Mouse (Mus musculus) CD4-positive, CD25-positive, alpha-beta regulatory T cell, adult 4 months (primary cell): ENCODE data around the gene Ror1. TPM values are rescaled to one million over a fixed set of nuclear protein-coding genes. Genes with fewer than 3 reads are reported as not detected.

ENCODE experiments used
- ATAC-seq: one replicate; pipeline ENCODE4 v1.8.0; 2017
- polyA plus RNA-seq, 2 experiments: library from polyadenylated mRNA; unstranded; fragments of 100-300 nt; shearing (Covaris generic); gene quantifications; one replicate each; pipeline ENCODE4 v1.2.1; 2017

Gene Ror1
- polyA plus RNA-seq, 2 experiments from 2014 or later = not detected

DNA sequence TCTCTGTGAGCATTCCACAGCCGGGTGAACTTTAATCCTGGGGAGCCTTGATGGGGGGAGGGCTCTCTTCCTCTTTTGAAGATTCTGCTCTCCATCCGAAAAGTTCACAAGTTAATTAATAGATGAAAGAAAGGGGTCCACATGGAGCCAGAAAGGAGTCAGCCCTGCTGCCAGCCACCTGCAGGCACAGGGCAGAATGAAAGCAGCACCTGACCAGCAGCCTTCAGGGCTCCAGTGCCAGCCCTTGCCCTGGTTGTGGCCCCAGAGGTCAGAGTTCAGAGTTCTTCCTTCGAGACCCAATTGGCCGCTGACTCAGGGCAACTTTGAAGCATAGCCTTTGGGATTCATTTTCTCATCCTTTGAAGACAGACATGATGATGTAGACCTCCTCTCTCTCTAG lies 23.1 kb downstream of the Ror1 start:
- no peak for ATAC-seq

DNA sequence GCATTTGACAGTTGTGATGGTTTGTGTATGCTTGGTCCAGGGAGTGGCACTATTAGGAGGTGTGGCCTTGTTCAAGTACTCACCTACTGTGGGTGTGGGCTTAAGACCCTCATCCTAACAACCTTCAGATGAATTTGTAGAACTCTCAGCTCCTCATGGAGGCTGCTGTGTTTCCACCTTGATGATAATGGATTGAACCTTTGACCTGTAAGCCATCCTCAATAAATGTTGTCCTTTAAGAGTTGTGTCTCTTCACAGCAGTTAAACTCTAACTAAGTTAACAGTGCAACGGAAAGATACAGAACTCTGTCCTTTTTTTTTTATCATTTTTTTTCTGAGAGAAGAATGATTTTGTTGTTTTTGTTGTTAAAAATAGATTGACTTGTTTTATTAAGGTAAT lies 23.8 kb downstream of the Ror1 start:
- no peak for ATAC-seq

DNA sequence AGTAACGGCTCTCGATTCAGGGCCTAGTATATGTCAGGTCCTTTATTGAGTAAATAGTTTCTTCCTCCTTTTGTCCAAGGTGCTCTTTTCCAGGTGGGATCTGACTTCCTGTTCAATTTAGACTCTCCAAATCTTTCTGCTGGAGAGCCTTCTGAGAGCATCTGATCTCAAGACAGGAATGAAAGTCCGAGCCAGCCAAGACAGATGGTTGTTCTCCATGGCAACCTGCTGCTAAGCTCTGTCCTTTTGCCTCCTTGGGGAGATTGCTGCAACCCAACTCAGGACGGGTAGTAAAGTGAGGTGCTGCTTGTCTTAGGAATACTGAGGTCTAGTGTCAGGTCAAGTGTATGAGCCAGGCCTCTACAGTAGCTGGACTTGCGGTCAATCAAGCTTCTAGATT lies 25.0 kb downstream of the Ror1 start:
- no peak for ATAC-seq

DNA sequence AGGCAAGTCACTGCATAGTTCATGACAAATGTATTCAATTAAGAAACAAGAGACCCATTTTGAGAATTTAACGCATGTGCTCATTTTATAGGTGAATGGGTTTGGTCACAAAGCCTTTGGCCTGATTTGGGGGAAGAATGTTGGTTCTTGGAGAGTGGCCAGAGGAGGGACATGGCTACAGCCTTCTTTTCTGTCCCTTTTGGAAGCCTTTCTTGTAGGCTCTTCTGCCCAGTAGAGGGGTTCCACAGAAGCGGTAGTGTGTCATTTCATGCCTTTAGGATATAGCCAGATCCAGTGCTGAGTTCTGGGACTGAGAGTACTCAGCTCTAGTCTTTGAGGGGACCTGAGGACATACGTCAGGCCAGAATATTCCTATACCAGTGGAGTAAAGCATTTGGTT lies 26.8 kb downstream of the Ror1 start:
- ATAC-seq = no peak

DNA sequence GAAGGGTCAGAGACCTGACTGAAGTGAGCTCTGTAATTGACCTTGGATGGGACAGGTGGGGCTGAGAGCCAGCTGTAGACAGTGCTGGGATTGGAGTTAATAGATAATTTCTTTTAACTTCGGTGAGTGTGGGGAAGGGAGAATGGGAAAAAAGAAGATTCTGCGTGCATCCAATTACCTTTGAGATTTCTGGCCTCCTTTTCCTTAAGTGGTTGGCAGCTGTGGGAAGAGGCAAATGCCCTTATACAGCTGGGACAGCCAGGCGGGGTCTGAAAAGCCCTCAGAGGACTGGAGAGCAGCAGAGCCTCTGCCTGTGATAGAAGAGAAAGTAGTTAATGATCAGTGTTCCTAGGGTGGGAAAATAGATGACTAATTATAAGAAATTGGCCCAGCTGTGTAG lies 27.9 kb downstream of the Ror1 start:
- no peak for ATAC-seq

DNA sequence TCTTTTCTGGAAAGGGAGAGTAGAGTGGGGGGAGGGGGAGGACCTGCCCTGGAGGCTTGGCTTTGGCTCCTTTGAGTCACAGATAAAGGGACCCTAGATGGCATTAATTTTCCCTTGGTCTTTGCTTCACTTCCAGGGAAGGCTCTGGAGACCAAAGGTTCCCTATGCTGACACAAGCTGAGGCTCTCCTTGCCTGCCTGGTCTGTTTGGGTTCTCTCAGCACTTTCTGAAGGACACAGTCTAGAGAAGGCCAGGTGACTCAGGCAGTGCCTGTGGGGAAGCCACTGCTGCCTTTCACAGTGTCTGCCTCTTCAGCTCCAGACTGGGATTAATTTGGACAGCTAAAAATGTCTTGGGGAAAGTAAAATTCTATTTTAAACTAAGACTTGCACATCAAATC lies 28.5 kb downstream of the Ror1 start:
- ATAC-seq = no peak

DNA sequence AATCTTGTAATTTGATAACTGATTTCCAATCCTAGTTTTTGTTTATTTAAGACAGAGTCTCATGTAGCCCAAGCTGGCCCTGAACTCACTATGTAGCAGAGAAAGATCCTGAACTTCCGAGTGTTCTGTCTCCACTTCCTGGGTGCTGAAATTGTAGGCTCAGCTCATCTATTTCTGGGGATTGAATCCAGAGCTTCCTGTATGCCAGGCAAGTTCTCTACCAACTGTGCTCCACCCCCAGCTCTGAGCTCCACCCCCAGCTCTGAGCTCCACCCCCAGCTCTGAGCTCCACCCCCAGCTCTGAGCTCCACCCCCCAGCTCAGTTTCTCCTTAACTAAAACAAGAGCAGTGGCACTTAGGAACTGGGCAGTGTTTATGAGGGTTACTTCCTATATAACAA lies 29.3 kb downstream of the Ror1 start:
- no peak for ATAC-seq

DNA sequence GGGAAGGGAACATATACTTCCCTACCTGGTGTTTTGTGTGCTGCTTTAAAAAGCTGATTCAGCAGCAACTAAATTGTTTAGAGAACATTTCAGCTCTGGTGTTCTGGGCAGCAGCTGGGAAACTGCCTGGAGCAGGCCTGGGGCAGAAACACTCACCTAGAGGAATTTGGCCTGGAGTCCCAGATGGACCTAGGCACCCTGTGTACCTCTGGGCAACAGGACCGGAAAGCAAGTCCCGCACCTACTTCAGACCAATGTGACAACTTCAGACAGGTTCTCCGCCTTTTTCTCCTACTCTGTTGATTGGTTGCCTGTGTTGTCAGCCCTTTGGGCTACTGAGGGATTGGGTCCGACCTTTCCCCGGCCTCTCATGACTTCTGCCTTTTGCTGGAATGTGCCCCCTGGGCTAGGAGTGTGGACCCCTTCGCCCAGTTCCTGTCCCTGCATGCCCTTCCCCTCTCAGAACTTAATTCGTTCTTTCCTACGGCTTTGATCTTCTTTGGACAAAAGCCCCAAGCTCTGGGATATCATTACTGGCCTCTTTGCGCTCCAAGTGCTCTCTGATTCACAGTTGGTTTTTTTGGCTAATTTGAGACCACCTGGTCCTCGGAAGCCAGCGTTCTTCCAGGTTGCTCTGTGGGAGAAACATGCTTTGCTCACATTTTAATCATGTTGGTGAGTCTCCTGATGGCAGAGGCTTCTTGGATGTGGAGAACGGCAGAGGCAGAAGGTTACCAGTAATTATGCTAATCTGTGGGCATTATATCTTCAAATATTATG lies 31.1 kb downstream of the Ror1 start:
- no peak for ATAC-seq

DNA sequence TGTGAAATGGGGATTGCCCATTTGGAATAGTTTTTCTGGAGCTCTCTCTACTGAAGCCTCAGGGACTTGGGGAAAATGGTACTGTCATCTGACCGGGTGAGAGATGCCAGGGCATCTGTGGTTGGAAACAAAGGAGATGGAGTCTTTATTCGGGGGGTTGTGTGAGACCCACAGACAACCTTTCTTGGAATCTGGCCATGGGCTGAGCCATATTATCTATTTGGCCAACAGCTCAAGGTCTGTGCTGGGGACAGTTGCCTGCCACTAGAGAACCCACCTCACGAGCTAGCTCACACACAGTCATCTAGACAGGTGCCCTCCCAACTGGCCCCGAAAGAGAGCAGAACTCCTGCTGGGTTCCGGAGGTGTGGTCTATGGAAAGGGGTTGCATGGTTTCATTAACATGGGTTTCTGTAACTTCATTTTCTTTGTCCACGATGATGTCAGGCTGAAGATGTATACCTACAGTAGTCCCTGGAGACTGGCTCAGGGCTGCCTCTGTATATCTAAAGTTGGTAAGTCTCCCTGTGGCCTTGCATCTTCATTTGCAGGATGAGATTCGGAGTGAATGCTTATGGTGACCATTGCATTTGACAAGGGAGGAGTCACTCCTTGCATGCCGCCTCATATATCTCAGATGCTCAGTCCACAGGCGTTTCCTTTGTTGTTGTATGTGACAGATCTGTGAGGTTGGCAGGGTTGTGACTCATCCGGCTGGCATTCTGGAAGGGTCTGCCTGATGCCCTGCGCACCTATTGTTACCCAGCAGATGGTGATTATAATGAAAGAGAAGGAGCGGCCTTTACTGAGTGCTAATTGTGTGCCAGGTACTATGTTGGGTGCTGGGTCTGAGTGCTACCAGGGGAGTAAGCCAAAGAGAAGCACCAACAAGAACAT lies 32.7 kb downstream of the Ror1 start:
- ATAC-seq = no peak

DNA sequence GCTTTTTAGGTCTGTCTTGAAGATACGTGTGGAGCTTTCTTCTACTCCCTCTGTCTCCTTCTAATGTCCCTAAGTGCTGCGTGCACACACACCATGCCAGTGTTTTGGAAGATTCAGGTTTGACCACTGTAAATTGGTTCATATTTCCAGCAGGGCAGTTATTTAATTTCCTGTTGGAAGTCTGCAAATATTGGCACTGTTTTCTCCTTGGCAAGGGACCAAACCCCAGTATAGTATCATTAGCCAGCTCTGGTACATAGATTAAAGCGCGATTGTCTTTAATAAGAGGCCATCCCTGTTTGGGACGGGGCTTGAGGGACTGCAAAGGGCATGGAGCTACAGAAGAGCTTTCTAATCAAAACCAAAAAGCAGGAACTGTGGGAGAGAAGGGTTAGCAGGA lies 33.6 kb downstream of the Ror1 start:
- no peak for ATAC-seq

DNA sequence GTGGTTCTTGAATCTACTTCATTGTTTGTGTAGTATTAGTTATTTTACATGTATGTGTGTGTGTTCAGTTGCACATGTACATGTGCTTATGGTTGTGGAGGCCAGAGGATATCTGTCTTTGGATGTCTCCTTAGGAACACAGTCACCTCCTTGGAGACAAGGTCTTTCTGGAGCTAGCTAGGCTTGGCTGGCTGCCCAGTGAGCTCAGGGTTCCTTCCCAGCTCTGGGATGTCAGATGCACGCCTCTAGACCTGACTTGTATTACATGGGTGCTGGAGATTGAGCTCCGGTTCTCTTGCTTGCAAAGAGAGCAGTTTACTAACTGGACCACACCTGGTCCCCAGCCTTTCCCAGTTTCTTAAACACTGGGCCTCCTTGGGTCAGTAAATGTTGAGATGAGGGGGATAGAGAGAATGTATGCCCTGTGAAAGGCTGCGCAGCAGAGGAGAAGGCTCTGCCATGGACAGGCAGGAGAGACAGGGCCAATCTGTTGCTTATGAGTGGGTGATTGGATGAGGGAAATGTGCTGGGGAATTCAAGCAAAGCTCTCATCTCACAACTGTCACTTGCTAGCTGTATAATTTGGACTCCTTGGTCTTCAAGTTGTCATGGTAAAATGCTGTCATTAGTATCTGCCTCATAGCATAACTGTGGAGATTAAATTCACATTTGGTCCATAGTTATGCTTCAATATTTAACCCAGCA lies 35.3 kb downstream of the Ror1 start:
- no peak for ATAC-seq

DNA sequence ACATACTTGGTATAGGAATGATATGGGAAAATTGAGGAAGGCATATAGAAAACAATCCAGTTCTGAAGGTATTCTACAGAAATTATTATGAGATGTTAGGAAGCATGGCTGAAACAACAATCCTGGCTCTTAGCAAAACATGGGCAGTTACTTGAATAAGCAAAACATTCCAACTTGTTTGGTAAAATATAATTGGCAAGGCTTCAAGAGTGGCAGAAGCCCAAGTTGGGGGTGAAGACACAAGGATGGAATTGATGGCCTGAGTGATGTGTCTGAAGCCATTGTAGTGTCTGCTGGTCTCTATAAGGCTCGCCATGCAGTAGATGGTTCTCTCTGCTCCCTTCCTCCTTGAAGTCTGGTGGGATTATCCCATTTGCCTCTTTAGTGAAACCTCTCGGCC lies 35.9 kb downstream of the Ror1 start:
- no peak for ATAC-seq

DNA sequence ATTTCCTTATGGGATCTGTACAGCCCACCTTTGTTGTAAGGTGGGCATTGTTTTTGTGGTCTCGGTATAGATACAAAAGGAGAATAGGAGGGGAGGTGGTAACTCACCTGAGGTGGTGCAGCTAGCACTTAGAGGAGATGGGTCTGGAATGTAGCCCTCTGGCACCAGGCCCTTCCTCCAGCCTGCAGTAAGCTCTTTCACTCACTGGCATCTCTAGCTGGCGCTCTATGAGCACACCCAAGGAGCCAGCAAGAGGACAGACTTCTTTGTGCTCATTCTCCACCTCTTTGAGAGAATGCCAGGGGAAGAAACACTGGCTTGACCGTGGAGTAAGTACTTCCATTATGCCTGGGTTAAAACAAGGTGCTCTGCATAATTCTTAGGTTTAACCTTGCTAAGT lies 36.7 kb downstream of the Ror1 start:
- ATAC-seq = no peak

DNA sequence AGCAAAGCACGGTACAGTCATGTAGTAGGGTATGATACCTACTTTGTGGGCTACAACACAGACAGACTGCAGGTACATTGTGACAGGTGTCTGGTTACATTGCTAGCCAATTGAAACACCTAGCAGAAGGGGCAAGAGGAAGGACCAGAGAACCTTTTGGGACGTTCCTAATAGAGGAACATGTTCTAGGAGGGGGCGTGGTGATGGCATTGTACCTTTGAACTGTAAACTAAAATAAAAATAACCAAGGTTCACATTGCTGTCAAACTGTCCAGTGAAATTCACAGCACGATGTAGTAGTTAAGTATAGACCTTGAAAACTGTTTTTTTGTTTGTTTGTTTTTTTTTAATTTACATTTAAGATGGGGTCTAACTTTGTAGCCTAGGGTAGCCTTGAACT lies 40.5 kb downstream of the Ror1 start:
- no peak for ATAC-seq

DNA sequence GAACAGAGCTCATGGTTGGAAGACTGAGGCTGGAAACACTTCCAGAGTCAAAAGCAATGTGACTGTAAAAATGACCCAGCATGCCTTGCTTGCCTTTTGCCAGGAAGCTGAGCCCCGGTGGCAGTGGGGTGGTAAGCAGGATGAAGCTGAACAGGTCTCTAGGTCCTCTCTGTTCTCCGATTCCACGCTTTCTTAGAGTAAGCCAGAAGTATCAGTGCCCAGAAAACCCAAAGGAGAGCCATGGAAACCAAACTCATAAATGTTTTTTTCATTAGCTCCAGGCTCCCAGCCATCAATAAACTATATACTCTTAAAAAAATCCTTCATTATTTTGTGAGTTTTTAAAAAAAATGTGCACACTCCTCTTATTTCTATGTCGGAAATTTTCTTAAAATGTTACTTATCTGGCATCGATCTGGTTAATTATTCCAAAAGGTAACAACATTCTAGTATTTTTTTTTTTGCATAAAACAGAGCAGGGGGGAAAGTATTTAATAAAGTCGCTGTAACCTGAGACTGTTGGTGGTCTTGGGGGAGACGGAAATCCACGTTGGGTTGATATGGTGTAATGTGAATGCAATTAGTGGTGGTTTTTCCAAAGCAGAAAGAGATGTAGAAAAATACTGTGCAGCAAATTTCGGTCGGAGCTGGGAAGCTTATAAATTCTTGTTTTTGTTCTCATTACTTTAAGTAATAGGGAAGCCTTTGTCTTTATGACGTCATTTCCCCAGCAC lies 41.7 kb downstream of the Ror1 start:
- no peak for ATAC-seq

DNA sequence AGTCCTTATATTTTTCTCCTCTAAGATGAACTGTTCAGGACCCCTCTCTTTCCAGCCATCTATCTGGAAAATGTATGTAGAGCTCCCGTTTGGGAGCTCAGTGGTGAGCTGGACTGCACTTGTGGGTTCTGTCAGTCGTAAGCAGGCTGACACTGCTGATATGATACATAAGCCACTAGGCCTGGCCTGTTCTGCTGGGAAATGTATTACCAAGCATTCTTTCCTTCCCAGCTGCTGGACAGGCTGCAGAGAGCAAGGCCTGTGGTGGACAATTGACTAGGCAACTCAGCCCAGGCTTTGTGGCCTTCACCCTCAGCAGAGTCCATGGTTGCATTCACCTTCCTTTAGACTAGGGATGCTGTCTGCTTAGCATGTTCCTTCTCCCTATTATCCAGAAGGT lies 46.0 kb downstream of the Ror1 start:
- ATAC-seq = no peak

DNA sequence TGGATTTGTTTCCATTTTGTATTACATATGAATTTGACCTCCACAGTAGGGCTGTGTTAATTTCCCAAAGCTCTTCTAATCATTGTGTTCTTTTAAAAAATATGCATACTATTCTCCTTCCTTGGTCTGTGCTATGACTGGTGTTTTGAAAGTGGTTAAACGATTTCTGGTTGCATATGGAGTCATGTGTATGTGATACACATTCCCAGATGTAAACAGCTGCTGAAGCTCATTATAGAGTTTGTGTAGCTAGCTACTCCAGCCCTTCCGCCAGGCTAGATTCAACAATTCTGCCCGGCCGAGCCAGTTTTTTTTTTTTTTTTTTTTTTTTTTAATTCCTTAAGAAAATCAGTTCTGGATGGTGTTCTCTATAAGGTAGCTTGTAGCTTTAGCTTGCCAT lies 49.2 kb downstream of the Ror1 start:
- ATAC-seq = no peak

DNA sequence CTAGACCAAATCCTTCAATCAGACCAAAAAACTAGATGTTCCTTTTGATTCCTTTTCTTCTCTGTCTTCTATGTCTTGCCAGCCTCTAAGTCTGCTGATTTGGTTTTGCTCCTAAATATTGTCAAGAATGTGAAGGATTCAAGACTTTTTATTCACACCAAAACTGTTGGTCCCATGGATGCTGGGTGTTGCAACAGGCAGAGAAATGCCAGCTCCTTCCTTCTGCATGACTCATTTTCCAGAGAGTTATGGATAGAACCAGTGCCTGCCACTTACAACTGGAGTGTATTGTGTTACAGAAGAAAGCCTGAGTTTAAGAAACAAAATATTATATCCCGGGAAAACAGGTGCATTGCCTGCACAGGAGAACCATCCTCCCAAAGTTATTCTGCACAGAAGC lies 55.2 kb downstream of the Ror1 start:
- no peak for ATAC-seq

DNA sequence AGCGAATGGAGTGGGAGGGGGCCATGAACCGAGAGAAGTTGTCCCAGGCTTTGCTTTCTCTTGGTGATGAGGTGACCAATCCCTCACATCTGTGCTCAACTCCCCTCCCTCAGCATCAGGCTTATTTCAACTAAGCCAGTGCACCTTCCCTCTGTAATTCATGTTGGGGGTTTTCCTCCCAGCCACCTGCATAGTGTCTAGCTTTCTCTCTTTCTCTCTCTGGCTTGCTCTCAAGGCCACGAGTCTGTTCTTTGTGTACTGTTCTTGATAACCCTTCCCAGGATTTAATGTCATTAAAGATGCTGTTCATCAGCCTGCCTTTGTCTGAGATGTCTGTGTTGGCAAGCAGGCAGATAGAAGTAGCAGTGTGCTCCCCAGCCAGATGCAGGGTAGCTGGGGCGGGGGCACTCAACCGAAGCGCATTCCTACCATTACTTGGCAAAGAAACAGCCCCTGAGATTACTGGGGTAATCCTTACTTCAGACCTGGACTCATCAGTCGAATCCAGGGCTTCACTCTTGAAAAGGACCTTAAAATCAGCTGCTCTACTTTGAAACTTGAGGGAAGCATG lies 59.1 kb downstream of the Ror1 start:
- no peak for ATAC-seq

DNA sequence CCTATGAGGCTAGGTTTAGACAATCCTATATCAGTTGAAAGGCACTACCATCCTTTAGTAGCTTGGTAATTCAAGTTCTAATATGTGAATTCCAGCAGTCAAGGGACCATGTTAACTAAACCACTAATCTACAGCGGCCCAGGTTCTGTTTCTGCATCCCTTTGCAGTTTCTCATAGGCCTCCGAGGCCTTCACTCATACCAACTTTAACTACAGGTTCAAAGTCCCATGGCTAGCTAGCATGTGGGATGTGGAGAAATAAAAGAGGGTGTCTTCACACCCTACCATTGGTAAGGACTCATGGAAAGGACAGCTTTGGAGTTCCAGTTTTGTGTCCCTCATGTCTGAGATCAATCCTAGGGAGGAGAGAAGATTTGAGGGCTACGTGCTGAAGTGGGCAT lies 60.1 kb downstream of the Ror1 start:
- no peak for ATAC-seq

DNA sequence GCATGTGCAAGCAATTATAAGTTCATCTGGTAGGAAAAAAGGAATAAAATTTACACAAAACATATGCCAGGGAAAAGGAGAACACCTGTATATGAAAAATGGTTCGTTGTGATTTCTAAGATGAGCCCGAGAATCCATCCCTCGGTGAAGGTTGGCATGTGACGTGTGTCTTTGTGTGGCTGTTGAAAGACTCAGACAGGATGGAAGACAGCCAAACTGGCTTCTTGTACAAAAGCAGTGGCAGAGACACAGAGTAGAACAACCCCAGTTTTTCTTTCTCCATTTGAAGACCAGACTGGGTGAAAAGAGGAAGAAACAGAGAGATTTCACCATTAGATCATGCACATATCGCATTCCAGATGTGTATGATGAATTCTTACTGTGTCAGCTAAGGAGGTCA lies 62.8 kb downstream of the Ror1 start:
- no peak for ATAC-seq

DNA sequence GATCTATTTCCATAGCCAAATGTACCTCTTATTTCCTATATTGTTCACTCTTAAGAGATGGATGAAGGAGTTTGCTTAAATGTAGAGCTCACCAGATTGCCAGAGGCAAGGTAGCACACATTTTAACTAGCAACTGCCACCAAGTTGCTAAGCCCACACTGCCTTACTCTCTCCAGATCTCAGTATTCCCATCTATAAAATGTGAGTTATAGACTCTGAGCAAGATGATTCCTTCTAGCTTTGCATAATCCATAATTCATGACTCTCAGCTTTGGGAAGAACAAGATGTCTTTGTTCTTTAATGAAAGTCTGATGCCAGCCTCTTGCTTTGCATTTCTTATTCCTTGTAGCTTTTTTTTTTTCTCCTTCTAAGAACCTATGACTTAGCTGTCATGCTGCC lies 64.6 kb downstream of the Ror1 start:
- no peak for ATAC-seq

DNA sequence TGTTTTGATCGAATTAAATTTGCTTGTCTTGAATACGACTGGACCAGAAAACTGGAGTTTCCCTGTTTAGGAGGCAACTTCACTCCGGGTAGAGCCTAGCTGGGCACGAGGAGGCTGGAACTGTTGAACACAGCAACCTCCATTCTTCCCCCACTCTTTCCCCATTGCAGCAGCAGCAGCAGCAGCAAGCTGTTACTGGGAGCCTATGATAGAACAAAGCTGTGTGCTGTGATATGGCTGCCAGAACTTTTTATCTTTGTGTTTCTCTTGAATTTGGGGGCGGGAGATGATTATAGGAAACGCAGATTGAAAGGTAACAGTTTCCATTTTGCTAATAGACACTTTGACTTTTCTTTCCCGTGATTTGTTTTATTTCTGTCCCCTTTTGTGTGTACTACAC lies 70.2 kb downstream of the Ror1 start:
- ATAC-seq = no peak
